Mouse (Mus musculus) lung, postnatal 0 days (tissue): ENCODE data around the gene Arih2. TPM values are rescaled to one million over a fixed set of nuclear protein-coding genes. Genes with fewer than 3 reads are reported as not detected.

Source experiments
- ATAC-seq: fragments of 200-750 bp; cut with Nextera tagmentation; 2 replicates; pipeline ENCODE4 v1.8.0; 2017; ENCODE audit warnings: moderate library complexity
- DNase-seq: peaks from one replicate; pipeline ENCODE4 v3.0.0-alpha.2; 2016; ENCODE audit warnings: low spot score
- H3K27ac ChIP-seq: fragments of 300-500 bp; sonication (generic); 2 replicates; pipeline ENCODE4 v1.5.1; 2014; ENCODE audit warnings: antibody characterized with exemption, mild to moderate bottlenecking, low read length, mixed read lengths
- H3K27me3 ChIP-seq: fragments of 300-500 bp; sonication (generic); replicated peaks from 2 replicates; pipeline ENCODE4 v1.6.1; 2014; ENCODE audit warnings: low read length, mixed read lengths; ENCODE audit not compliant: insufficient read depth
- H3K36me3 ChIP-seq: fragments of 300-500 bp; sonication (generic); 2 replicates; pipeline ENCODE4 v1.6.1; 2014; ENCODE audit warnings: low read length, mixed read lengths; ENCODE audit not compliant: insufficient read depth
- H3K4me1 ChIP-seq: fragments of 300-500 bp; sonication (generic); 2 replicates; pipeline ENCODE4 v1.6.1; 2014; ENCODE audit warnings: antibody characterized with exemption, low read depth, low read length, mixed read lengths; ENCODE audit not compliant: insufficient read depth
- H3K4me2 ChIP-seq: fragments of 300-500 bp; sonication (generic); replicated peaks from 2 replicates; pipeline ENCODE4 v1.6.1; 2014; ENCODE audit warnings: low read depth, mild to moderate bottlenecking, low read length, moderate library complexity, mixed read lengths
- H3K4me3 ChIP-seq: fragments of 300-500 bp; sonication (generic); 2 replicates; pipeline ENCODE4 v1.5.1; 2014; ENCODE audit warnings: low read depth, low read length
- H3K9ac ChIP-seq: fragments of 300-500 bp; sonication (generic); replicated peaks from 2 replicates; pipeline ENCODE4 v1.6.1; 2014; ENCODE audit warnings: low read depth, mild to moderate bottlenecking
- H3K9me3 ChIP-seq: fragments of 300-500 bp; sonication (generic); 2 replicates; pipeline ENCODE4 v1.6.1; 2016; ENCODE audit warnings: low read length, mixed read lengths
- CTCF ChIP-seq: IDR thresholded peaks from 2 replicates; pipeline ENCODE4 v1.5.1; 2016; ENCODE audit warnings: antibody characterized with exemption, mild to moderate bottlenecking
- EP300 ChIP-seq: IDR thresholded peaks from 2 replicates; pipeline ENCODE4 v1.6.1; 2016; ENCODE audit warnings: antibody characterized with exemption, mild to moderate bottlenecking, control low read depth
- WGBS: fragments of 180-500 bp; shearing (Covaris S2); extraction: QIAGEN DNeasy Blood & Tissue Kit; methylation state at CpG from one replicate; pipeline ENCODE4 v1.1.7; 2014; 5-methylcytosine and 5-hydroxymethylcytosine counted together
- polyA plus RNA-seq: library from polyadenylated mRNA; unstranded; fragments of >200 nt; fragmentation: Nextera tagmentation; extraction: Ambion mirVana; gene quantifications from 2 replicates; pipeline ENCODE4 v1.2.1, GENCODE M21; 2015

Gene Arih2
- polyA plus RNA-seq, 1 experiment from 2014 or later: 31.1 TPM

GRCm38 (mm10) chr9:108632375-108632774, 16.8 kb downstream of the Arih2 start:
- TF ChIP-seq EP300 (no peak), CTCF (no peak)
- no peak for ATAC-seq
- Histone ChIP-seq H3K27ac (no peak overlapping the region), H3K9me3 (no peaks in the 10 kb centered on the region), H3K4me3 (no peak overlapping the region), H3K4me1 (peaks cover 3% of the 10 kb centered on the region; the same call in 1 of the 2 replicates), H3K9ac (no peak overlapping the region), H3K4me2 (no peak overlapping the region), H3K36me3 (no peaks in the 10 kb centered on the region), H3K27me3 (no peaks in the 10 kb centered on the region)
- WGBS: 78% methylated on average over 5 of the region's 5 CpGs
- no peak for DNase-seq

GRCm38 (mm10) chr9:108631631-108632256, 17.4 kb downstream of the Arih2 start:
- ATAC-seq (no peak), DNase-seq (no peak)
- Histone ChIP-seq H3K4me3 (no peak overlapping the region), H3K9ac (no peak overlapping the region), H3K9me3 (no peaks in the 10 kb centered on the region), H3K27ac (no peak overlapping the region), H3K4me2 (no peak overlapping the region), H3K27me3 (no peaks in the 10 kb centered on the region), H3K4me1 (peaks cover 3% of the 10 kb centered on the region; the same call in 1 of the 2 replicates), H3K36me3 (no peaks in the 10 kb centered on the region)
- no peak for TF ChIP-seq CTCF
- no peak for TF ChIP-seq EP300
- 61% methylated on average over 5 of the region's 5 CpGs for WGBS

GRCm38 (mm10) chr9:108630683-108631082, 18.5 kb downstream of the Arih2 start:
- WGBS: 58% methylated on average over 1 of the region's 1 CpGs
- no peak for TF ChIP-seq EP300
- no peak for TF ChIP-seq CTCF
- Histone ChIP-seq H3K9me3 (no peaks in the 10 kb centered on the region), H3K4me1 (peaks cover 3% of the 10 kb centered on the region; the same call in 1 of the 2 replicates), H3K9ac (no peak overlapping the region), H3K27me3 (no peaks in the 10 kb centered on the region), H3K4me2 (no peak overlapping the region), H3K36me3 (no peaks in the 10 kb centered on the region), H3K4me3 (no peak overlapping the region), H3K27ac (no peak overlapping the region)
- no peak for DNase-seq
- ATAC-seq: no peak

- Histone ChIP-seq H3K36me3 (no peaks in the 10 kb centered on the region), H3K9ac (no peak overlapping the region), H3K27ac (no peak overlapping the region), H3K4me3 (no peak overlapping the region), H3K27me3 (no peaks in the 10 kb centered on the region), H3K4me1 (peaks cover 3% of the 10 kb centered on the region; the same call in 1 of the 2 replicates), H3K9me3 (no peaks in the 10 kb centered on the region), H3K4me2 (no peak overlapping the region)
- DNase-seq (no peak), ATAC-seq (no peak)
- TF ChIP-seq EP300 (no peak), CTCF (no peak)
- 67% methylated on average over 4 of the region's 4 CpGs for WGBS
Measured at GRCm38 (mm10) chr9:108628141-108628540, 21.0 kb downstream of the Arih2 start.

- WGBS: 38% methylated on average over 2 of the region's 2 CpGs
- Histone ChIP-seq H3K4me1 (no peaks in the 10 kb centered on the region; the same call in 1 of the 2 replicates), H3K27ac (no peak overlapping the region), H3K36me3 (no peaks in the 10 kb centered on the region), H3K9me3 (no peaks in the 10 kb centered on the region), H3K4me2 (no peak overlapping the region), H3K9ac (no peak overlapping the region), H3K4me3 (no peak overlapping the region), H3K27me3 (no peaks in the 10 kb centered on the region)
- no peak for TF ChIP-seq CTCF
- TF ChIP-seq EP300: 0 out of 2 replicates have a peak, but pooled peaks have one; percentile 0
- peak; percentile 79 for DNase-seq
- ATAC-seq: peak; percentile 96
Measured at GRCm38 (mm10) chr9:108626498-108626897, 22.7 kb downstream of the Arih2 start.

GRCm38 (mm10) chr9:108617301-108617700, 31.9 kb downstream of the Arih2 start:
- Histone ChIP-seq H3K27me3 (no peaks in the 10 kb centered on the region), H3K4me2 (no peak overlapping the region), H3K9ac (no peak overlapping the region), H3K36me3 (peaks cover 26% of the 10 kb centered on the region), H3K4me1 (no peaks in the 10 kb centered on the region), H3K9me3 (no peaks in the 10 kb centered on the region), H3K4me3 (no peak overlapping the region), H3K27ac (no peak overlapping the region)
- ATAC-seq: no peak
- 83% methylated on average over 1 of the region's 1 CpGs for WGBS
- DNase-seq: no peak
- TF ChIP-seq EP300 (no peak), CTCF (no peak)
